ENCODE assay signal across 11 mouse cellular contexts in the genomic region with DNA sequence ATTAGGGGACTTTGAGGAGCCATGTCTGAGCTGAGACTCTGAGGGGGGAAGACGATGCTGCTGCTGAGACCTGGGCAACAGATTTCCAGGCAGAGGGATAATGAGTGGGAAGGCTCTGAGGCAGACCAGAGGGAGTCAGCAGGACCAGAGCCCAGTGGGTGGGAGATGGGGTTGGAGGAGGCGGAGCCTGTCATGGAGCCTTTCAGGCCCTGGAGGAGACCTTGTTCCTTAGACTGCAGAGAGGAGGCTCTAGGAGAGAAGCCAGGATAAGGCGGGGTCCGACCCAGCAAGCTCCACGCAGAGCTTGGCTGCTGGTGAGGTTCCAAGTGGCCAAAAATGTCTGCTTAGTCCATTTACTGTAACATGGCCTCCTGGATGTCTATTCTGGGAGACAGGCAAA. TPM values are rescaled to one million over a fixed set of nuclear protein-coding genes. Genes with fewer than 3 reads are reported as not detected.
DNase-seq lines count a peak whose midpoint lies in the region; ATAC-seq and TF ChIP-seq lines count a peak whose summit lies in the region.
"Had no signal": no experiment of that assay in that cellular context is flagged by ENCODE, and none has a peak within 500 bp of the region (broad histone marks: within the 10 kb centered on the region; RNA-seq: fewer than 3 reads in every experiment).

No protein-coding gene starts in this region.

- no peaks in the 10 kb centered on the region for H3K27me3 ChIP-seq in limb, embryonic 14.5 days (ENCODE audit: control insufficient read depth, insufficient read depth, low read length)
- no peaks in the 10 kb centered on the region for H3K27me3 ChIP-seq in neural tube, embryonic 15.5 days (replicated peaks)
- H3K27me3 ChIP-seq in midbrain, embryonic 11.5 days (ENCODE audit: control insufficient read depth, insufficient read depth, low read length): no peaks in the 10 kb centered on the region

- peak overlapping the region; percentile 29 for H3K27ac ChIP-seq in left cerebral cortex, adult 2 months
- H3K27ac ChIP-seq in limb, embryonic 14.5 days (replicated peaks; ENCODE audit: low read depth, low read length): peak overlapping the region; percentile 62
- H3K27ac ChIP-seq in neural tube, embryonic 15.5 days (replicated peaks): no peak overlapping the region
- no peak overlapping the region for H3K27ac ChIP-seq in midbrain, embryonic 11.5 days (ENCODE audit: low read depth, low read length)

- no peak overlapping the region for H3K4me3 ChIP-seq in left cerebral cortex, adult 2 months
- H3K4me3 ChIP-seq in limb, embryonic 14.5 days (replicated peaks; ENCODE audit: low read length): no peak overlapping the region
- H3K4me3 ChIP-seq in neural tube, embryonic 15.5 days (replicated peaks): no peak overlapping the region
- H3K4me3 ChIP-seq in midbrain, embryonic 11.5 days (ENCODE audit: low read depth, low read length): no peak overlapping the region
- H3K4me3 ChIP-seq: megakaryocyte, embryonic 14.5 days had no signal

- TF ChIP-seq POLR2A in limb, embryonic 14.5 days (IDR thresholded peaks at IDR 0.05; ENCODE audit: borderline replicate concordance, extremely low read depth, insufficient read depth, insufficient read length): no peak

- no peaks in the 10 kb centered on the region for H3K9me3 ChIP-seq in limb, embryonic 14.5 days (ENCODE audit: control insufficient read depth, low read length)
- no peaks in the 10 kb centered on the region for H3K9me3 ChIP-seq in neural tube, embryonic 15.5 days (replicated peaks)
- no peaks in the 10 kb centered on the region for H3K9me3 ChIP-seq in midbrain, embryonic 11.5 days (ENCODE audit: control insufficient read depth, low read length)

- TF ChIP-seq CTCF in left cerebral cortex, adult 2 months (IDR thresholded peaks at IDR 0.05): no peak

- H3K9ac ChIP-seq in limb, embryonic 14.5 days (ENCODE audit: low read depth, low read length, severe bottlenecking): no peak overlapping the region
- H3K9ac ChIP-seq in neural tube, embryonic 15.5 days (replicated peaks): no peak overlapping the region
- no peak overlapping the region for H3K9ac ChIP-seq in midbrain, embryonic 11.5 days (ENCODE audit: low read length)

- peaks cover 9% of the 10 kb centered on the region for H3K4me1 ChIP-seq in limb, embryonic 14.5 days (ENCODE audit: control insufficient read depth, insufficient read depth, low read length)
- H3K4me1 ChIP-seq in neural tube, embryonic 15.5 days: peaks cover 3% of the 10 kb centered on the region
- no peaks in the 10 kb centered on the region for H3K4me1 ChIP-seq in midbrain, embryonic 11.5 days (ENCODE audit: control insufficient read depth, insufficient read depth, low read length)
- H3K4me1 ChIP-seq: megakaryocyte, embryonic 14.5 days had no signal

- H3K36me3 ChIP-seq in limb, embryonic 14.5 days (ENCODE audit: control insufficient read depth, insufficient read depth, low read length): no peaks in the 10 kb centered on the region
- no peaks in the 10 kb centered on the region for H3K36me3 ChIP-seq in neural tube, embryonic 15.5 days
- H3K36me3 ChIP-seq in midbrain, embryonic 11.5 days (ENCODE audit: control insufficient read depth, insufficient read depth, low read length): no peaks in the 10 kb centered on the region

- WGBS in limb, embryonic 14.5 days: 29% methylated on average over 5 of the region's 5 CpGs
- WGBS in neural tube, embryonic 15.5 days: 39% methylated on average over 5 of the region's 5 CpGs
- WGBS in midbrain, embryonic 11.5 days: 26% methylated on average over 5 of the region's 5 CpGs

- no peak overlapping the region for H3K4me2 ChIP-seq in limb, embryonic 14.5 days (replicated peaks; ENCODE audit: low read depth, low read length, severe bottlenecking)
- H3K4me2 ChIP-seq in neural tube, embryonic 15.5 days: no peak overlapping the region
- no peak overlapping the region for H3K4me2 ChIP-seq in midbrain, embryonic 11.5 days

- peak; percentile 84 for ATAC-seq in limb, embryonic 14.5 days (ENCODE audit: low FRiP score, low read depth)
- no peak for ATAC-seq in neural tube, embryonic 15.5 days (ENCODE audit: low FRiP score)
- ATAC-seq in granulocyte monocyte progenitor cell, adult 5-6 weeks (replicated peaks; ENCODE audit: poor library complexity, severe bottlenecking): no peak
- no peak for ATAC-seq in midbrain, embryonic 11.5 days (ENCODE audit: low FRiP score)

- intact Hi-C loops in left cerebral cortex, adult 2 months (cut with DNase I): no loop called here
- intact Hi-C loops in left cerebral cortex, postnatal 4 days (cut with DNase I): no loop called here

- peak; percentile 26 to 37 for DNase-seq in left cerebral cortex, adult 2 months (ENCODE audit: extremely low spot score in 1 of 2, low spot score in 2 of 2)
- DNase-seq in left cerebral cortex, postnatal 4 days: no peak
- DNase-seq in R1 (ENCODE audit: low read depth, low spot score): peak; percentile 96
- DNase-seq in gastrocnemius, postnatal 10 days: peak; percentile 67
- peak; percentile 74 for DNase-seq in limb, embryonic 14.5 days (ENCODE audit: low spot score)
- DNase-seq in midbrain, embryonic 11.5 days (ENCODE audit: low spot score, missing footprints): no peak
- DNase-seq: thymus, postnatal 14 days had no signal

RNA-seq across cellular contexts. Expression of gene Cbx6, which starts 12.6 kb away (rescaled TPM):
- total RNA-seq in left cerebral cortex, adult 2 months (2021): 100 to 1,000 TPM; 370 to 387 TPM
- 100 to 1,000 TPM; 105 to 125 TPM for total RNA-seq in left cerebral cortex, postnatal 4 days (2021)
- 10 to 100 TPM; 28.2 to 38.1 TPM for total RNA-seq in gastrocnemius, postnatal 10 days (2021)
- 83.4 and 95.0 TPM in 2 replicates for polyA plus RNA-seq in limb, embryonic 14.5 days (2012; rRNA removed)
- 49.1 and 49.9 TPM in 2 replicates for polyA plus RNA-seq in limb, embryonic 14.5 days (2014; fragmentation: Nextera tagmentation; extraction: Ambion mirVana)
- 53.1 and 64.3 TPM in 2 replicates for polyA plus RNA-seq in neural tube, embryonic 15.5 days (2015; fragmentation: Nextera tagmentation; extraction: Ambion mirVana)
- 10.6 and 13.5 TPM in 2 replicates for total RNA-seq in granulocyte monocyte progenitor cell, adult 5-6 weeks (2014; fragmentation: Nextera tagmentation)
- total RNA-seq in granulocyte monocyte progenitor cell, adult 5-6 weeks (2017): 10.8 and 11.6 TPM in 2 replicates
- 17.1 and 18.8 TPM in 2 replicates for polyA plus RNA-seq in midbrain, embryonic 11.5 days (2014; fragmentation: Nextera tagmentation; extraction: Ambion mirVana)

RNA-seq across cellular contexts. Expression of gene Npcd, which starts 13.1 kb away (rescaled TPM):
- total RNA-seq in left cerebral cortex, adult 2 months (2021): 10 to 100 TPM in 1 of 2 experiments, 1 to 10 TPM in 1; 9.7 to 19.7 TPM
- total RNA-seq in left cerebral cortex, postnatal 4 days (2021): 10 to 100 TPM in 1 of 2 experiments, 1 to 10 TPM in 1; 6.6 to 14.9 TPM
- total RNA-seq in gastrocnemius, postnatal 10 days (2021): 1 to 10 TPM; 1.0 to 2.5 TPM
- polyA plus RNA-seq in limb, embryonic 14.5 days (2012; rRNA removed): 1.7 TPM in 1 of 2 replicates, not detected in the other
- polyA plus RNA-seq in limb, embryonic 14.5 days (2014; fragmentation: Nextera tagmentation; extraction: Ambion mirVana): 0.50 and 0.99 TPM in 2 replicates
- 0.42 and 0.72 TPM in 2 replicates for polyA plus RNA-seq in neural tube, embryonic 15.5 days (2015; fragmentation: Nextera tagmentation; extraction: Ambion mirVana)
- total RNA-seq in granulocyte monocyte progenitor cell, adult 5-6 weeks (2014; fragmentation: Nextera tagmentation): not detected in 2 replicates
- total RNA-seq in granulocyte monocyte progenitor cell, adult 5-6 weeks (2017): not detected in 2 replicates
- 0.86 TPM in 1 of 2 replicates, not detected in the other for polyA plus RNA-seq in midbrain, embryonic 11.5 days (2014; fragmentation: Nextera tagmentation; extraction: Ambion mirVana)
- total RNA-seq: hematopoietic stem cell, adult 5-6 weeks had no signal

RNA-seq across cellular contexts. Expression of gene Nptxr, which starts 42.5 kb away (rescaled TPM):
- total RNA-seq in left cerebral cortex, adult 2 months (2021): 100 to 1,000 TPM; 800 to 813 TPM
- total RNA-seq in left cerebral cortex, postnatal 4 days (2021): 100 to 1,000 TPM; 240 to 277 TPM
- 1 to 10 TPM; 4.2 to 5.1 TPM for total RNA-seq in gastrocnemius, postnatal 10 days (2021)
- polyA plus RNA-seq in limb, embryonic 14.5 days (2012; rRNA removed): 9.3 and 11.3 TPM in 2 replicates
- polyA plus RNA-seq in limb, embryonic 14.5 days (2014; fragmentation: Nextera tagmentation; extraction: Ambion mirVana): 2.6 and 4.7 TPM in 2 replicates
- 39.9 and 49.0 TPM in 2 replicates for polyA plus RNA-seq in neural tube, embryonic 15.5 days (2015; fragmentation: Nextera tagmentation; extraction: Ambion mirVana)
- total RNA-seq in granulocyte monocyte progenitor cell, adult 5-6 weeks (2014; fragmentation: Nextera tagmentation): 0.52 and 0.85 TPM in 2 replicates
- 0.04 and 0.31 TPM in 2 replicates for total RNA-seq in granulocyte monocyte progenitor cell, adult 5-6 weeks (2017)
- polyA plus RNA-seq in midbrain, embryonic 11.5 days (2014; fragmentation: Nextera tagmentation; extraction: Ambion mirVana): 1.3 and 2.1 TPM in 2 replicates

RNA-seq across cellular contexts. Expression of gene Apobec3, which starts 44.4 kb away (rescaled TPM):
- total RNA-seq in left cerebral cortex, adult 2 months (2021): 1 to 10 TPM; 5.1 to 6.1 TPM
- total RNA-seq in left cerebral cortex, postnatal 4 days (2021): 1 to 10 TPM; 4.7 to 6.0 TPM
- total RNA-seq in gastrocnemius, postnatal 10 days (2021): 10 to 100 TPM in 1 of 2 experiments, 1 to 10 TPM in 1; 7.5 to 11.8 TPM
- polyA plus RNA-seq in limb, embryonic 14.5 days (2012; rRNA removed): 16.0 and 18.0 TPM in 2 replicates
- 12.0 and 13.2 TPM in 2 replicates for polyA plus RNA-seq in limb, embryonic 14.5 days (2014; fragmentation: Nextera tagmentation; extraction: Ambion mirVana)
- 4.8 and 44.4 TPM in 2 replicates for polyA plus RNA-seq in neural tube, embryonic 15.5 days (2015; fragmentation: Nextera tagmentation; extraction: Ambion mirVana)
- 213 and 215 TPM in 2 replicates for total RNA-seq in granulocyte monocyte progenitor cell, adult 5-6 weeks (2014; fragmentation: Nextera tagmentation)
- total RNA-seq in granulocyte monocyte progenitor cell, adult 5-6 weeks (2017): 159 and 162 TPM in 2 replicates
- 5.5 and 6.0 TPM in 2 replicates for polyA plus RNA-seq in midbrain, embryonic 11.5 days (2014; fragmentation: Nextera tagmentation; extraction: Ambion mirVana)

Comparison
In these comparisons a context has a peak if more than half of its experiments do, and no peak if none do; other contexts are left out.
1. DNase-seq: peak in left cerebral cortex, adult 2 months (2 of 2), R1 (single experiment), gastrocnemius, postnatal 10 days (single experiment) and limb, embryonic 14.5 days (single experiment); none in left cerebral cortex, postnatal 4 days (single experiment) and midbrain, embryonic 11.5 days (single experiment).
2. H3K27ac ChIP-seq: peak in left cerebral cortex, adult 2 months (single experiment) and limb, embryonic 14.5 days (single experiment); none in neural tube, embryonic 15.5 days (single experiment) and midbrain, embryonic 11.5 days (single experiment).
3. RNA of gene Nptxr, which starts 42.5 kb away (total RNA-seq): 800 to 813 TPM in left cerebral cortex, adult 2 months and 240 to 277 TPM in left cerebral cortex, postnatal 4 days; 4.2 to 5.1 TPM in gastrocnemius, postnatal 10 days and 0.04 to 0.85 TPM in granulocyte monocyte progenitor cell, adult 5-6 weeks; every median in the first group is over 10 times any median in the second.